Mouse (Mus musculus): Measurements from ENCODE around the gene Hist1h1a. TPM values are rescaled to one million over a fixed set of nuclear protein-coding genes. Genes with fewer than 3 reads are reported as not detected.
A peak's percentile ranks its signal among the peaks of the same experiment; 100 is the strongest.
"Not testable (repeated sequence)": the region's sequence is repeated elsewhere in the genome, so short reads cannot be mapped to it uniquely, and the experiment has no call there.

Hist1h1a gene
- 15.8 and 27.4 TPM in 2 replicates for polyA plus RNA-seq (2015; fragmentation: Nextera tagmentation; extraction: Ambion mirVana)

DNA sequence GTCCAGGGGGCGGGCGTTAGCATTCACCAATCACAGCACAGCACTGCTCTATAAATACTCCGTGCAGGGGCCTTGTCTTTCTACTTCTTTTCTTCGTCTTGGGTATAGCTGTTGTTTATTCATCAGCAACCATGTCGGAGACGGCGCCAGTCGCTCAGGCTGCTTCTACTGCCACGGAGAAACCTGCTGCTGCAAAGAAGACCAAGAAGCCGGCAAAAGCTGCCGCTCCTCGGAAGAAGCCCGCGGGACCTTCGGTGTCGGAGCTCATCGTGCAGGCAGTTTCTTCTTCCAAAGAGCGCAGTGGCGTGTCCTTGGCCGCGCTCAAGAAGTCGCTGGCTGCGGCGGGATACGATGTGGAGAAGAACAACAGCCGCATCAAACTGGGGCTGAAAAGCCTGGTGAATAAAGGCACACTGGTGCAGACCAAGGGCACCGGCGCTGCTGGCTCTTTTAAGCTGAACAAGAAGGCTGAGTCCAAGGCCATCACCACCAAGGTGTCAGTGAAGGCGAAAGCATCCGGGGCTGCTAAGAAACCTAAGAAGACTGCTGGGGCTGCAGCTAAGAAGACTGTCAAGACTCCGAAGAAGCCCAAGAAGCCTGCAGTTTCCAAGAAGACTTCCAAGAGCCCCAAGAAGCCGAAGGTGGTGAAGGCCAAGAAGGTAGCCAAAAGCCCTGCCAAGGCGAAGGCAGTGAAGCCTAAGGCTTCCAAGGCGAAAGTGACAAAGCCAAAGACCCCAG lies at the start of gene Hist1h1a:
Gene Hist1h1a, plus strand, starts transcription at position 81 of the 738 bp plus-strand sequence.
- peak; percentile 98 for DNase-seq (ENCODE audit: low spot score)

- DNase-seq (ENCODE audit: low spot score), result no peak
Observed at GRCm38 (mm10) chr13:23716261-23717042, 47.0 kb upstream of the Hist1h1a start.

GRCm38 (mm10) chr13:23717176-23717575 lies 46.3 kb upstream of the Hist1h1a start:
- DNase-seq (ENCODE audit: low spot score), result no peak

- not testable (repeated sequence) for DNase-seq (ENCODE audit: low spot score)
Observed at GRCm38 (mm10) chr13:23717593-23718245, 45.7 kb upstream of the Hist1h1a start.

DNA sequence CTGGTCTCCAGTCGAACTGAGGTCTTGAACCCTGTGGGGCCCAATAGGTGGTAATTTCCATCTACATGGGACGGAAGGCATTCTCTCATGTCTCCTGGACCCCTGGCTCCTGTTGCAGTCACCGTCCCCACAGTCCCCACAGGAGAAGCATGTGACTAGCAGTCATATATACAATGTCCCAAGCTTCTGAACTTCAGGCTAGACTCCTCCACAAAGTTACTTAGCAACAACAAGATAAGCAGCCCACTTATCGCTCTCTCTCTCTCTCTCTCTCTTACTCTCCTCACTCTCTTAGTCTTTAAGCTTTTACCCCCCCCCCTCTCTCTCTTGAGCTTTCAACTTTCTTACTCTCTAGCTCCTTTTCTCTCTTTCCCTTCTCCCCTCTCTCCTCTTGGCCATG lies 39.2 kb upstream of the Hist1h1a start:
- no peak for DNase-seq (ENCODE audit: low spot score)

GRCm38 (mm10) chr13:23725213-23725612 lies 38.3 kb upstream of the Hist1h1a start:
- no peak for DNase-seq (ENCODE audit: low spot score)

DNA sequence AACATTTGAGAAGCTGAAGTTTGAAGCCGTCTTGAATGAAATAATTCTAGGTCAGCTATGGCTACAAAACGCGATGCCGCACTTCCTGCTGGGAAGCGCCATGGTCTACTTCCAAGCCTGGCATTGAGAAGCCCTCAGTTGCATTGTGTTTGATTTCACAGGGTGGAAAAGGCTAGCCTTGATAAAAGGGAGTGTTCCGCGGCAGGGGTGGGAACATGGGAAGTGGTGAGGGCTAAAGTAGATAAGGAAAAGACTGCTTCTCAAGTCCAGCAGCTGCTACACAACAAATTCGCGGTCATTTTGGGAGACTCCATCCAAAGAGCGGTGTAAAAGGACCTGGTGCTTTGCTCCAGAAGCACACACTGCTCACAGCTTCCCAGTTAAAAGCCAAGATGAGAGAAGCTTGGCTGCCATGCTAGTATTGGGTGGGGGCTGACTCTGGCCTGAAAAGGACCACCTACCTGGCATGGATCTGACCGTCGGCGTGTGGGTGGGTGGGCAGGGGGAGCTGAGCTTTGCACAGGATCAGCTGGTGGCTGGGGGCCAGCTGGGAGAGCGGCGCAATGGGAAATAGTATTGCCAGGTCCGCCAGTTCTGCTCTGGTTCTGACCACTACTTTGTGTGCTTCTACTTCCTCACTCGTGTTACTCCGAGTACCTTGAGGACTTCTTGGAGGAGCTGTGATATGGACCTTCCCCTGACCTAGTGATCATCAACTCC lies 34.8 kb upstream of the Hist1h1a start:
- no peak for DNase-seq (ENCODE audit: low spot score)

DNA sequence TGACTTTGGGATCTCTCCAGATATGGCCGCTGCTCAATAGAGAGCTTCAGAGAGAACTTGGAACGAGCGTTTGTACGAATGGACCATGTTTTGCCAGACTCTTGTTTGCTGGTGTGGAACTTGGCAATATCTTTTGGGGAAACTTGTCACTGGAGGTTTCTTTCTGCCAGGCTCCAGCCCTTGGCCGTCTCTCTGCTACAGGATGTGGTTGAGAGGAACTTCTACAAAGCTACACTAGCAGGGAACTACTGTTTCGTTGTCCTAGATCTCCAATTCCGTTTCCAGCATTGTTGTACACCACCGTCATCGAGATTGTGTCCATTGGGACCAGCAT lies 34.3 kb upstream of the Hist1h1a start:
- peak; percentile 63 for DNase-seq (ENCODE audit: low spot score)

DNA sequence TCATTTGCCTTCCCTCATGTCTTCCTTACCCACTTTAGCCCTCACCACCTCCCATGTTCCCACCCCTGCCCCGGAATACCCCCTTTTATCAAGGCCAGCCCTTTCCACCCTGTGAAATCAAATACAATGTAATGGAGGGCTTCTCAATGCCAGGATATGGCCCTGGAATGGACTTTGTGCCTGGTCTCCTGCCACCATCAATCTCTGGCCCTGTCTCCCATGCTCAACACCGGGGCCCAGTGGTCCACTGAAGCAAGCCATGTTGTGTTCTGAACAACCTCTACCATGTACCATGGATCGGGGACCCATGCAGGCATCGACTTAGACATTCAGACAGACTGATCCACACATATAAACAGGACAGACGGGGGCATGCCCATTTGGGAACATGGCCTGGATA lies 33.8 kb upstream of the Hist1h1a start:
- DNase-seq (ENCODE audit: low spot score), result no peak

GRCm38 (mm10) chr13:23730479-23730878 lies 33.0 kb upstream of the Hist1h1a start:
- no peak for DNase-seq (ENCODE audit: low spot score)

- DNase-seq (ENCODE audit: low spot score), result peak; percentile 67
Observed at GRCm38 (mm10) chr13:23732156-23732804, 31.2 kb upstream of the Hist1h1a start.

DNA sequence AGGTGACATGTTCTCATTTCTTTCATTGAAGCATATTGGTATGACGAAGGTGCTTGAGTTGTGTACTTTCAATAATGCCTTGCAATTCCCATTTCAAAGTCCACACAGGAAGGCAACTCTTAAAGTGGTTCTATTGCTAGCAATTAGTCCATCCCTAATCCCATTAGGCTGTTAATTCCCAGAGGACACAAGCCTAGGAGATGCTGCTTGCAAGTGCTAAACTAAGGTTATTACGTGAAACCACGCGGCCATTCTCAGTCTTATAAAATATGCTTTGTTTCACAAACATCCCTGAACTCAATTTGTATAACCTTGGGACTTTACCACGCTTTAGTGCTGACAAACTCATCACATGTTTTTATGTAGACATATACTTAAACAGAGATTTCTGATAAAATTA lies 26.4 kb upstream of the Hist1h1a start:
- DNase-seq (ENCODE audit: low spot score), result no peak

DNA sequence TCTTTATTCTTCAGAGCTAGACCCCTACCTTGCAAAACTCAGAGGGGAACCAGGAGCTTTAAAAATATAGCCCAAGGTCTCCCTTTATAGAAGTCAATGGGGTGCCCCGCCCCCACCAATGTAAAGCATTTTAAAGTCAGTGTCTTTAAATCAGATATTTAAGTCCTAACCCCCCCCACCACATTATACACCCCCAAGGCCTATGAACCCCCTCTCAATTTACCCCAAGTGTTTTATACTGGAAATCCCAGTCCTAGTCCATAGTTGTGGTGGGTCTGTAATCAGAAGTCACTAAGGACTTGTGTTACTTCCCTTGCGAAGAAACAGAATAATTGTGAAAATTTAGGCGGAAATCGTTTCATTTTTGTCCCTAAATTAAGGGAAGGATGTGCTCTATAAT lies 25.4 kb upstream of the Hist1h1a start:
- peak; percentile 59 for DNase-seq (ENCODE audit: low spot score)

DNA sequence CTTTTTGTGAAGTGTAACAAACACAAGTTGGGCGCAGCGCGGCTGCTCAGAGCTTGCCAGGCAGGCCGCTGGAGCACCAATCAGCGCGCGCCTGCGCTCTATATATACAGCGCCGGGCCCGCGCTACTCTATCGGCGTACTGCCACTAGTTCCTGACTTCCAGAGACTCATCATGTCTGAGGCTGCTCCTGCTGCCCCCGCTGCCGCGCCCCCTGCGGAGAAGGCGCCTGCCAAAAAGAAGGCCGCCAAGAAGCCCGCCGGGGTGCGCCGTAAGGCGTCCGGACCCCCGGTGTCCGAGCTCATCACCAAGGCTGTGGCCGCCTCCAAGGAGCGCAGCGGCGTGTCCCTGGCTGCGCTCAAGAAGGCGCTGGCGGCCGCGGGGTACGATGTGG lies 24.8 kb upstream of the Hist1h1a start, which contains the start of gene Hist1h1c:
Gene Hist1h1c, plus strand, starts transcription at position 132 of the 392 bp plus-strand sequence.
- peak; percentile 96 for DNase-seq (ENCODE audit: low spot score)

DNA sequence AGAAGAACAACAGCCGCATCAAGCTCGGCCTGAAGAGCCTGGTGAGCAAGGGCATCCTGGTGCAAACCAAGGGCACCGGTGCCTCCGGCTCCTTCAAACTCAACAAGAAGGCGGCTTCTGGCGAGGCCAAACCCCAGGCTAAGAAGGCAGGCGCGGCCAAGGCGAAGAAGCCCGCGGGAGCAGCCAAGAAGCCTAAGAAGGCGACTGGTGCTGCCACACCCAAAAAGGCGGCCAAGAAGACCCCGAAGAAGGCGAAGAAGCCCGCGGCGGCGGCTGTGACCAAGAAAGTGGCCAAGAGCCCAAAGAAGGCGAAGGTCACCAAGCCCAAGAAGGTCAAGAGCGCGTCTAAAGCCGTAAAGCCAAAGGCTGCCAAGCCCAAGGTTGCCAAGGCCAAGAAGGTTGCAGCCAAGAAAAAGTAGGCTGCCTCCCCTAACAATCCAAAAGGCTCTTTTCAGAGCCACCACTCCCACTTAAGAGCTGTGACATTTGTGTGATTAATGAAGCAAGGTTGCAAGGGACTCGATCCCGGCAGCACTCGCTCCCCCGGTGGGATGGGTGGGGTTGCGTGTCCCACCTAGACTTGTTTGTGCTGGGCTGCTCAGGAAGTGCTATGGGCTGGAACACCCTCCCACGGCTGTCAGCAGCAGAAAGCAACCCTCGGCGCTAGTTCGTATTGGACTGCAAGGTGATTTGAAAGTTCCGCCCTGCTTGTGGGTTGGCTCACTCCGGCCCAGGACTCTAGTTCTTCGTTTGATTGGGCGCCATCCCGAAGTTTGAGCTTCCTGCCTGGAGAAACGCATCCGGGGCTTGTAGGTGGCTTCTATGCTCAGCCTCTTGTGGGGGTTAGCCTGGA lies 24.2 kb upstream of the Hist1h1a start:
- DNase-seq (ENCODE audit: low spot score), result peak; percentile 94

DNA sequence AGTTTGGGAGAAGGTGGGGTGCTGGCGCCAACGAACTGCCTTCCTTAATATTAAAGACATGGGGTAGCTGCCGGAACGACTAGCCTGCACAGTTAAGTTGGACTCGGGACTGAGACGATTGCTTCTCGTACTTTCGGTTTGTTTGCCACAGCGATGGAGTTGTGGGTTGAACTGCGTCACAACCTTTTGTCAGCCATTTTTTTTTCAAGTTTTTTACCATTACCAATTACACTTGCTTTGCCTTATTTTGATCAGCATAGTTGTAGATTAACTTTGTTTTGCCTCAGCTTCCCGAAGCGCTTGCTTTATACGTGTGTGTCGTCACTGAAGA lies 23.6 kb upstream of the Hist1h1a start:
- DNase-seq (ENCODE audit: low spot score), result no peak

DNA sequence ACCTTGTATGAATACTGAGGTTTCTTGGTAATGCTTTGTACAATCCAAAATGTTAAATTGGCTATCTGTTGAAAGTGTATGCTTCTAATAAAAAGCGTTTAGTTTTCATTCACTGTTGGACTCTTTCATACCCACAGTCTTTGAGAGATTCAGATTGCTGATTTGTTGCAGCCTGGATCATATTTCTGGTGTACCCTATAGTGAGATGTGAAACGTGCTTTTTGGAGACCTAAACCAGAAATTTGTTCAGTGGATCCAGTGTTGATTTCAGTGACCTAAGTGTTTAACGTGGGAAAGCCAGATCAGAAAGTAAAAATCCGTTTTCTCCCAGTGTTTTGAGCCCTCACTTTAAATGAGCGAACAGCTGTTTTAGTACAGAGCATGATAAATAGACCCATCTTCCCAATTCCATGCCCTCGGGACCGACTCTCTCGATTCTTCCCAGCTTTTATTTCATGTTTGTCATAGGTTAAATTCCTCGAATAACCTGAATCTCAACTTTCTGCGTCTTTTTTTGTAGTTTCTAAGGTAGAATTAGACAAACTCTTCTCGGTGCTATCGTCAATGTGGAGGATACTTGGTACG lies 23.1 kb upstream of the Hist1h1a start:
- no peak for DNase-seq (ENCODE audit: low spot score)

- DNase-seq (ENCODE audit: low spot score), result peak; percentile 13
Observed at GRCm38 (mm10) chr13:23740910-23741309, 22.6 kb upstream of the Hist1h1a start.

GRCm38 (mm10) chr13:23742007-23742406 lies 21.5 kb upstream of the Hist1h1a start:
- peak; percentile 2 for DNase-seq (ENCODE audit: low spot score)

DNA sequence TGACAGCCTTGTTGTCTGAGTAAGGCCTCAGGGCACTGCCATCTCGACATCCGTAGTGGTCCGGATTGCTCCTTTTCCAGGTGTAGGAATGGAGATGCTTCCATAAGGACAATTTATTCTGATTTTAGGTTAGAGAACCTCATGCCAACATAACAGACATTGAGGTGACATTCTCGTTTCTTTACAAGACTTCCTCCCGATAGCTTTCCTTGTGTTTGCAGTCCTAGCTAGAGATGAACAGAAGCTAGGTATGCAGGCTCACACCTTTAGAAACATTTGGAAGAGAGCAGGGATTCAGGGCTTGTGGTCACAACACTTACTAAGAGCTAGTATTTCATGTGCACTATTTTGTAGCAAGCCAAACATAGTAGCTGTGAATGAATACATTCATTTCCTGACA lies 20.3 kb upstream of the Hist1h1a start:
- DNase-seq (ENCODE audit: low spot score), result peak; percentile 1

All from thymus, postnatal 0 days (tissue).